Mouse (Mus musculus): ENCODE results near the gene Gm10799. TPM values are rescaled to one million over a fixed set of nuclear protein-coding genes. Genes with fewer than 3 reads are reported as not detected.
"Not testable (repeated sequence)": the region's sequence is repeated elsewhere in the genome, so short reads cannot be mapped to it uniquely, and the experiment has no call there.

Gene Gm10799
- total and polyA plus RNA-seq, 3 experiments: not detected

- no peak within 1 kb of the TSS for H3K27ac ChIP-seq
- TF ChIP-seq CTCF (IDR thresholded peaks at IDR 0.05): no peak
- no peak for TF ChIP-seq POLR2A (IDR thresholded peaks at IDR 0.05; ENCODE audit: insufficient read depth, low read depth, low read length)
- no peak for TF ChIP-seq EP300 (IDR thresholded peaks at IDR 0.05; ENCODE audit: insufficient read depth, low read depth, low read length)
- 9% methylated on average over 13 of the region's 13 CpGs for WGBS
- no peaks in the 10 kb centered on the region for H3K36me3 ChIP-seq (ENCODE audit: control insufficient read depth, insufficient read depth, low read length)
- peak; percentile 57 to 62 for DNase-seq
- no peak within 1 kb of the TSS; the same call in 1 of the 2 replicates for H3K4me3 ChIP-seq
- no peaks in the 10 kb centered on the region for H3K79me2 ChIP-seq (replicated peaks; ENCODE audit: control insufficient read depth, insufficient read depth, low read length)
- H3K9ac ChIP-seq (ENCODE audit: low read depth, low read length): peak within 1 kb of the TSS; percentile 36; the same call in 1 of the 2 replicates
- intact Hi-C loops (cut with DNase I): no loop called here
- peaks cover 1% of the 10 kb centered on the region; the same call in 1 of the 2 replicates for H3K4me1 ChIP-seq (ENCODE audit: control insufficient read depth, insufficient read depth, low read length)
- no peaks in the 10 kb centered on the region for H3K27me3 ChIP-seq (ENCODE audit: control insufficient read depth, insufficient read depth, low read length)
Measured at GRCm38 (mm10) chr2:104069704-104070185, 1.4 kb upstream of the Gm10799 start, which contains the start of gene Cd59b. Gene Cd59b (plus strand): TSS chr2:104069849.

- H3K4me3 ChIP-seq; intact Hi-C loops (cut with DNase I); DNase-seq: not testable (repeated sequence)
Measured at GRCm38 (mm10) chr2:104065526-104065925, 2.8 kb downstream of the Gm10799 start, which contains the start of gene Gm10912. Gene Gm10912 (plus strand): TSS chr2:104065826.

GRCm38 (mm10) chr2:104064152-104064551, 4.2 kb downstream of the Gm10799 start:
- WGBS: 73% methylated on average over 2 of the region's 2 CpGs
- no peaks in the 10 kb centered on the region for H3K79me2 ChIP-seq (replicated peaks; ENCODE audit: control insufficient read depth, insufficient read depth, low read length)
- no peak for TF ChIP-seq POLR2A (IDR thresholded peaks at IDR 0.05; ENCODE audit: insufficient read depth, low read depth, low read length)
- no peak for TF ChIP-seq EP300 (IDR thresholded peaks at IDR 0.05; ENCODE audit: insufficient read depth, low read depth, low read length)
- TF ChIP-seq CTCF (IDR thresholded peaks at IDR 0.05): no peak
- H3K4me3 ChIP-seq: no peak overlapping the region
- intact Hi-C loops (cut with DNase I): no loop called here
- peaks cover 1% of the 10 kb centered on the region; the same call in 1 of the 2 replicates for H3K4me1 ChIP-seq (ENCODE audit: control insufficient read depth, insufficient read depth, low read length)
- H3K27me3 ChIP-seq (ENCODE audit: control insufficient read depth, insufficient read depth, low read length): no peaks in the 10 kb centered on the region
- no peak overlapping the region for H3K9ac ChIP-seq (ENCODE audit: low read depth, low read length)
- H3K36me3 ChIP-seq (ENCODE audit: control insufficient read depth, insufficient read depth, low read length): no peaks in the 10 kb centered on the region
- no peak overlapping the region for H3K27ac ChIP-seq
- no peak for DNase-seq

More at GRCm38 (mm10) chr2:104065526-104065925, 2.8 kb downstream of the Gm10799 start, which contains the start of gene Gm10912:
- H3K4me1 ChIP-seq (ENCODE audit: control insufficient read depth, insufficient read depth, low read length); H3K9ac ChIP-seq (ENCODE audit: low read depth, low read length); H3K27me3 ChIP-seq (ENCODE audit: control insufficient read depth, insufficient read depth, low read length); H3K36me3 ChIP-seq (ENCODE audit: control insufficient read depth, insufficient read depth, low read length); H3K79me2 ChIP-seq (replicated peaks; ENCODE audit: control insufficient read depth, insufficient read depth, low read length); H3K27ac ChIP-seq: not testable (repeated sequence)
- 78% methylated on average over 6 of the region's 6 CpGs for WGBS

- H3K79me2 ChIP-seq (replicated peaks; ENCODE audit: control insufficient read depth, insufficient read depth, low read length): no peaks in the 10 kb centered on the region
- H3K27me3 ChIP-seq (ENCODE audit: control insufficient read depth, insufficient read depth, low read length): no peaks in the 10 kb centered on the region
- H3K27ac ChIP-seq: no peak overlapping the region
- H3K4me3 ChIP-seq: no peak overlapping the region
- no peaks in the 10 kb centered on the region for H3K36me3 ChIP-seq (ENCODE audit: control insufficient read depth, insufficient read depth, low read length)
- H3K4me1 ChIP-seq (ENCODE audit: control insufficient read depth, insufficient read depth, low read length): no peaks in the 10 kb centered on the region
- TF ChIP-seq EP300 (IDR thresholded peaks at IDR 0.05; ENCODE audit: insufficient read depth, low read depth, low read length): no peak
- no peak for TF ChIP-seq CTCF (IDR thresholded peaks at IDR 0.05)
- TF ChIP-seq POLR2A (IDR thresholded peaks at IDR 0.05; ENCODE audit: insufficient read depth, low read depth, low read length): no peak
- no peak overlapping the region for H3K9ac ChIP-seq (ENCODE audit: low read depth, low read length)
- DNase-seq: no peak
- intact Hi-C loops (cut with DNase I): no loop called here
Measured at GRCm38 (mm10) chr2:104062665-104063064, 5.7 kb downstream of the Gm10799 start.

GRCm38 (mm10) chr2:104060996-104061395, 7.4 kb downstream of the Gm10799 start:
- no peak overlapping the region for H3K27ac ChIP-seq
- intact Hi-C loops (cut with DNase I): no loop called here
- no peaks in the 10 kb centered on the region for H3K4me1 ChIP-seq (ENCODE audit: control insufficient read depth, insufficient read depth, low read length)
- WGBS: 97% methylated on average over 6 of the region's 6 CpGs
- TF ChIP-seq EP300 (IDR thresholded peaks at IDR 0.05; ENCODE audit: insufficient read depth, low read depth, low read length) (no peak), POLR2A (IDR thresholded peaks at IDR 0.05; ENCODE audit: insufficient read depth, low read depth, low read length) (no peak), CTCF (IDR thresholded peaks at IDR 0.05) (no peak)
- no peaks in the 10 kb centered on the region for H3K36me3 ChIP-seq (ENCODE audit: control insufficient read depth, insufficient read depth, low read length)
- no peak for DNase-seq
- no peaks in the 10 kb centered on the region for H3K79me2 ChIP-seq (replicated peaks; ENCODE audit: control insufficient read depth, insufficient read depth, low read length)
- no peak overlapping the region for H3K9ac ChIP-seq (ENCODE audit: low read depth, low read length)
- no peaks in the 10 kb centered on the region for H3K27me3 ChIP-seq (ENCODE audit: control insufficient read depth, insufficient read depth, low read length)
- H3K4me3 ChIP-seq: no peak overlapping the region

- TF ChIP-seq EP300 (IDR thresholded peaks at IDR 0.05; ENCODE audit: insufficient read depth, low read depth, low read length) (no peak), CTCF (IDR thresholded peaks at IDR 0.05) (no peak)
- WGBS: 84% methylated on average over 10 of the region's 10 CpGs
- H3K9ac ChIP-seq (ENCODE audit: low read depth, low read length): no peak overlapping the region
- H3K27ac ChIP-seq: no peak overlapping the region
- no peak for DNase-seq
- no peaks in the 10 kb centered on the region for H3K27me3 ChIP-seq (ENCODE audit: control insufficient read depth, insufficient read depth, low read length)
- intact Hi-C loops (cut with DNase I): no loop called here
- H3K4me1 ChIP-seq (ENCODE audit: control insufficient read depth, insufficient read depth, low read length): no peaks in the 10 kb centered on the region
- peaks cover 4% of the 10 kb centered on the region for H3K36me3 ChIP-seq (ENCODE audit: control insufficient read depth, insufficient read depth, low read length)
- no peaks in the 10 kb centered on the region; the same call in 1 of the 2 replicates for H3K79me2 ChIP-seq (replicated peaks; ENCODE audit: control insufficient read depth, insufficient read depth, low read length)
- H3K4me3 ChIP-seq: no peak overlapping the region
Measured at GRCm38 (mm10) chr2:104059786-104060185, 8.6 kb downstream of the Gm10799 start.
